Mouse (Mus musculus): ENCODE measurements around the gene Dmrtc1c2. TPM values are rescaled to one million over a fixed set of nuclear protein-coding genes. Genes with fewer than 3 reads are reported as not detected.

Gene Dmrtc1c2
- polyA plus RNA-seq (2012; ENCODE audit: low replicate concordance) = not detected in 2 replicates

GRCm38 (mm10) chrX:102854516-102854915, at the start of gene Dmrtc1c2:
Gene Dmrtc1c2, minus strand, starts transcription at chrX:102854616.

GRCm38 (mm10) chrX:102867871-102868270, 13.5 kb upstream of the Dmrtc1c2 start, which contains the start of gene 1700031F05Rik:
Gene 1700031F05Rik, minus strand, starts transcription at chrX:102867971.

GRCm38 (mm10) chrX:102802663-102803062, 51.8 kb downstream of the Dmrtc1c2 start, which contains the start of gene Dmrtc1c1:
Gene Dmrtc1c1, plus strand, starts transcription at chrX:102802963.

Other genes starting within 250 kb of the Dmrtc1c2 start
- gene Phka1, start 210.4 kb downstream of the Dmrtc1c2 start, polyA plus RNA-seq (2012; ENCODE audit: low replicate concordance) = 0.35 and 0.71 TPM in 2 replicates
- not detected in 2 replicates for gene Gm3880, start 167.6 kb downstream of the Dmrtc1c2 start, polyA plus RNA-seq (2012; ENCODE audit: low replicate concordance)
- not detected in 2 replicates for gene Gm9112, start 147.0 kb downstream of the Dmrtc1c2 start, polyA plus RNA-seq (2012; ENCODE audit: low replicate concordance)
- gene Dmrtc1b, start 146.8 kb downstream of the Dmrtc1c2 start, polyA plus RNA-seq (2012; ENCODE audit: low replicate concordance) = not detected in 2 replicates
- gene Dmrtc1c1, start 51.7 kb downstream of the Dmrtc1c2 start, polyA plus RNA-seq (2012; ENCODE audit: low replicate concordance) = not detected in 2 replicates
- not detected in 2 replicates for gene 1700031F05Rik, start 13.4 kb upstream of the Dmrtc1c2 start, polyA plus RNA-seq (2012; ENCODE audit: low replicate concordance)
- gene Dmrtc1a, start 54.1 kb upstream of the Dmrtc1c2 start, polyA plus RNA-seq (2012; ENCODE audit: low replicate concordance) = not detected in 2 replicates
- gene 1700011M02Rik, start 54.3 kb upstream of the Dmrtc1c2 start, polyA plus RNA-seq (2012; ENCODE audit: low replicate concordance) = not detected in 2 replicates
- not detected in 2 replicates for gene 1700018G05Rik, start 73.8 kb upstream of the Dmrtc1c2 start, polyA plus RNA-seq (2012; ENCODE audit: low replicate concordance)